Mouse (Mus musculus): Measurements from ENCODE around the gene Leo1. TPM values are rescaled to one million over a fixed set of nuclear protein-coding genes. Genes with fewer than 3 reads are reported as not detected.

Gene Leo1
- total and polyA plus RNA-seq, 3 experiments: 3.0 to 20.4 (median 12.4) TPM

- Histone ChIP-seq H3K4me1 (ENCODE audit: control insufficient read depth, insufficient read depth, low read length) (peaks cover 16% of the 10 kb centered on the region), H3K27me3 (ENCODE audit: control insufficient read depth, insufficient read depth, low read length) (no peaks in the 10 kb centered on the region), H3K4me3 (peak overlapping the region; percentile 4; the same call in 1 of the 2 replicates), H3K36me3 (ENCODE audit: control insufficient read depth, insufficient read depth, low read length) (peaks cover 6% of the 10 kb centered on the region), H3K9ac (ENCODE audit: low read depth, low read length) (peak overlapping the region; percentile 17; the same call in 1 of the 2 replicates), H3K79me2 (replicated peaks; ENCODE audit: control insufficient read depth, insufficient read depth, low read length) (peaks cover 12% of the 10 kb centered on the region), H3K27ac (peak overlapping the region; percentile 10; the same call in 1 of the 2 replicates)
- WGBS: 22% methylated on average over 20 of the region's 20 CpGs
- intact Hi-C loops (cut with DNase I): loop anchor here (2.0 kb wide), 1 partner anchor 39 kb away; no protein-coding TSS in a partner anchor
- peak; percentile 23 to 34 for DNase-seq
- TF ChIP-seq POLR2A (IDR thresholded peaks at IDR 0.05; ENCODE audit: insufficient read depth, low read depth, low read length): no peak
Measured at GRCm38 (mm10) chr9:75401593-75402504, 39.5 kb upstream of the Leo1 start.

DNA sequence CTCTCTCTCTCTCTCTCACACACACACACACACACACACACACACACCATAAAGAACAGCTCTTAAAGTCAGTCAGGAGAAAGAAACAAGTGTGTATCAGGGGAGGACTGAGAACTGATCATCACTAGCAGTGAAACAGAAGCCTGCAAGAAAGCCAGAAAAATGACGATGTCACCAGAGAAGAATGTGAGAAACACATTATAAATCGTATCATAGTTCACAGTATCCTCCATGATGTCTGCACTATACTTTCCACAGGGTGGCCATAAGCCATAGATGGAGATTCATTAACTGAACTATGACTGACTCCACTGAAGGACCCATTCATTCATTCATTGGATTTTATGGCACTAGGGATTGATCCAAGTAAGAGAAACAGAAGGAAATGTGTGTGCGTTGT, 37.8 kb upstream of the Leo1 start:
- peaks cover 17% of the 10 kb centered on the region for H3K4me1 ChIP-seq (ENCODE audit: control insufficient read depth, insufficient read depth, low read length)
- H3K27ac ChIP-seq: no peak overlapping the region
- intact Hi-C loops (cut with DNase I): no loop called here

GRCm38 (mm10) chr9:75406121-75406520, 35.2 kb upstream of the Leo1 start:
- no peak overlapping the region for H3K9ac ChIP-seq (ENCODE audit: low read depth, low read length)
- H3K27ac ChIP-seq: no peak overlapping the region
- no peak for DNase-seq
- intact Hi-C loops (cut with DNase I): no loop called here
- H3K36me3 ChIP-seq (ENCODE audit: control insufficient read depth, insufficient read depth, low read length): peaks cover 2% of the 10 kb centered on the region
- H3K27me3 ChIP-seq (ENCODE audit: control insufficient read depth, insufficient read depth, low read length): no peaks in the 10 kb centered on the region
- WGBS: 76% methylated on average over 2 of the region's 2 CpGs
- TF ChIP-seq POLR2A (IDR thresholded peaks at IDR 0.05; ENCODE audit: insufficient read depth, low read depth, low read length): no peak
- TF ChIP-seq EP300 (IDR thresholded peaks at IDR 0.05; ENCODE audit: insufficient read depth, low read depth, low read length): no peak
- TF ChIP-seq CTCF (IDR thresholded peaks at IDR 0.05): no peak
- H3K4me3 ChIP-seq: no peak overlapping the region
- peaks cover 7% of the 10 kb centered on the region for H3K79me2 ChIP-seq (replicated peaks; ENCODE audit: control insufficient read depth, insufficient read depth, low read length)
- H3K4me1 ChIP-seq (ENCODE audit: control insufficient read depth, insufficient read depth, low read length): peaks cover 16% of the 10 kb centered on the region

More for the DNA sequence above, 37.8 kb upstream of the Leo1 start:
- WGBS: 30% methylated on average over 3 of the region's 3 CpGs
- Histone ChIP-seq H3K79me2 (replicated peaks; ENCODE audit: control insufficient read depth, insufficient read depth, low read length) (peaks cover 10% of the 10 kb centered on the region), H3K27me3 (ENCODE audit: control insufficient read depth, insufficient read depth, low read length) (no peaks in the 10 kb centered on the region), H3K36me3 (ENCODE audit: control insufficient read depth, insufficient read depth, low read length) (peaks cover 6% of the 10 kb centered on the region), H3K9ac (ENCODE audit: low read depth, low read length) (no peak overlapping the region), H3K4me3 (no peak overlapping the region)
- no peak for DNase-seq
- no peak for TF ChIP-seq CTCF (IDR thresholded peaks at IDR 0.05)
- no peak for TF ChIP-seq POLR2A (IDR thresholded peaks at IDR 0.05; ENCODE audit: insufficient read depth, low read depth, low read length)

- no peak for TF ChIP-seq CTCF (IDR thresholded peaks at IDR 0.05)
- no peak for TF ChIP-seq EP300 (IDR thresholded peaks at IDR 0.05; ENCODE audit: insufficient read depth, low read depth, low read length)
- TF ChIP-seq POLR2A (IDR thresholded peaks at IDR 0.05; ENCODE audit: insufficient read depth, low read depth, low read length): 0 out of 2 replicates have a peak, but pooled peaks have one; percentile 14
- Histone ChIP-seq H3K9ac (ENCODE audit: low read depth, low read length) (no peak overlapping the region; the same call in 1 of the 2 replicates), H3K4me1 (ENCODE audit: control insufficient read depth, insufficient read depth, low read length) (peaks cover 8% of the 10 kb centered on the region), H3K36me3 (ENCODE audit: control insufficient read depth, insufficient read depth, low read length) (peaks cover 2% of the 10 kb centered on the region), H3K79me2 (replicated peaks; ENCODE audit: control insufficient read depth, insufficient read depth, low read length) (peaks cover 6% of the 10 kb centered on the region), H3K27ac (peak overlapping the region; percentile 16), H3K27me3 (ENCODE audit: control insufficient read depth, insufficient read depth, low read length) (no peaks in the 10 kb centered on the region), H3K4me3 (peak overlapping the region; percentile 85)
- intact Hi-C loops (cut with DNase I): no loop called here
- 10% methylated on average over 10 of the region's 10 CpGs for WGBS
- peak; percentile 52 to 63 for DNase-seq
Measured at GRCm38 (mm10) chr9:75407803-75408202, 33.5 kb upstream of the Leo1 start.

- peaks cover 8% of the 10 kb centered on the region for H3K4me1 ChIP-seq (ENCODE audit: control insufficient read depth, insufficient read depth, low read length)
- WGBS: 12% methylated on average over 11 of the region's 11 CpGs
- H3K79me2 ChIP-seq (replicated peaks; ENCODE audit: control insufficient read depth, insufficient read depth, low read length): peaks cover 4% of the 10 kb centered on the region; the same call in 1 of the 2 replicates
- H3K9ac ChIP-seq (ENCODE audit: low read depth, low read length): no peak overlapping the region
- H3K27me3 ChIP-seq (ENCODE audit: control insufficient read depth, insufficient read depth, low read length): no peaks in the 10 kb centered on the region
- no peak for TF ChIP-seq EP300 (IDR thresholded peaks at IDR 0.05; ENCODE audit: insufficient read depth, low read depth, low read length)
- DNase-seq: no peak
- peaks cover 2% of the 10 kb centered on the region for H3K36me3 ChIP-seq (ENCODE audit: control insufficient read depth, insufficient read depth, low read length)
- H3K27ac ChIP-seq: peak overlapping the region; percentile 99
- H3K4me3 ChIP-seq: peak overlapping the region; percentile 85
- intact Hi-C loops (cut with DNase I): no loop called here
Measured at GRCm38 (mm10) chr9:75408204-75408826, 33.0 kb upstream of the Leo1 start.

All from heart, adult 2 months (tissue).